Mouse (Mus musculus) kidney, embryonic 15.5 days (tissue): ENCODE data around the gene Uqcc1. TPM values are rescaled to one million over a fixed set of nuclear protein-coding genes. Genes with fewer than 3 reads are reported as not detected.

ENCODE experiments used
- ATAC-seq: fragments of 200-750 bp; cut with Nextera tagmentation; replicated peaks from 2 replicates; pipeline ENCODE4 v1.8.0; 2017; ENCODE audit warnings: moderate TSS enrichment; ENCODE audit not compliant: low FRiP score
- H3K27ac ChIP-seq: fragments of 300-500 bp; sonication (generic); 2 replicates; pipeline ENCODE4 v1.5.1; 2015; ENCODE audit warnings: mild to moderate bottlenecking, inconsistent platforms
- H3K27me3 ChIP-seq: fragments of 300-500 bp; sonication (generic); 2 replicates; pipeline ENCODE4 v1.6.1; 2015; ENCODE audit warnings: inconsistent platforms
- H3K36me3 ChIP-seq: fragments of 300-500 bp; sonication (generic); 2 replicates; pipeline ENCODE4 v1.6.1; 2015; ENCODE audit warnings: inconsistent platforms
- H3K4me1 ChIP-seq: fragments of 300-500 bp; sonication (generic); 2 replicates; pipeline ENCODE4 v1.6.1; 2015; ENCODE audit warnings: inconsistent platforms
- H3K4me2 ChIP-seq: fragments of 300-500 bp; sonication (generic); 2 replicates; pipeline ENCODE4 v1.6.1; 2015; ENCODE audit warnings: moderate library complexity, mild to moderate bottlenecking, inconsistent platforms
- H3K4me3 ChIP-seq: fragments of 300-500 bp; sonication (generic); replicated peaks from 2 replicates; pipeline ENCODE4 v1.5.1; 2015; ENCODE audit warnings: mild to moderate bottlenecking, inconsistent platforms
- H3K9ac ChIP-seq: fragments of 300-500 bp; sonication (generic); 2 replicates; pipeline ENCODE4 v1.6.1; 2015; ENCODE audit warnings: mild to moderate bottlenecking, inconsistent platforms
- H3K9me3 ChIP-seq: fragments of 300-500 bp; sonication (generic); replicated peaks from 2 replicates; pipeline ENCODE4 v1.6.1; 2016; ENCODE audit warnings: inconsistent platforms
- WGBS: fragments of 180-500 bp; shearing (Covaris S2); methylation state at CpG from one replicate; pipeline ENCODE4 v1.1.7; 2015; ENCODE audit warnings: mixed read lengths; 5-methylcytosine and 5-hydroxymethylcytosine counted together
- polyA plus RNA-seq: library from polyadenylated mRNA; unstranded; fragments of >200 nt; fragmentation: Nextera tagmentation; extraction: Ambion mirVana; gene quantifications from 2 replicates; pipeline ENCODE4 v1.2.1, GENCODE M21; 2015

The Uqcc1 gene
- polyA plus RNA-seq: 66.6 and 81.7 TPM in 2 replicates

DNA sequence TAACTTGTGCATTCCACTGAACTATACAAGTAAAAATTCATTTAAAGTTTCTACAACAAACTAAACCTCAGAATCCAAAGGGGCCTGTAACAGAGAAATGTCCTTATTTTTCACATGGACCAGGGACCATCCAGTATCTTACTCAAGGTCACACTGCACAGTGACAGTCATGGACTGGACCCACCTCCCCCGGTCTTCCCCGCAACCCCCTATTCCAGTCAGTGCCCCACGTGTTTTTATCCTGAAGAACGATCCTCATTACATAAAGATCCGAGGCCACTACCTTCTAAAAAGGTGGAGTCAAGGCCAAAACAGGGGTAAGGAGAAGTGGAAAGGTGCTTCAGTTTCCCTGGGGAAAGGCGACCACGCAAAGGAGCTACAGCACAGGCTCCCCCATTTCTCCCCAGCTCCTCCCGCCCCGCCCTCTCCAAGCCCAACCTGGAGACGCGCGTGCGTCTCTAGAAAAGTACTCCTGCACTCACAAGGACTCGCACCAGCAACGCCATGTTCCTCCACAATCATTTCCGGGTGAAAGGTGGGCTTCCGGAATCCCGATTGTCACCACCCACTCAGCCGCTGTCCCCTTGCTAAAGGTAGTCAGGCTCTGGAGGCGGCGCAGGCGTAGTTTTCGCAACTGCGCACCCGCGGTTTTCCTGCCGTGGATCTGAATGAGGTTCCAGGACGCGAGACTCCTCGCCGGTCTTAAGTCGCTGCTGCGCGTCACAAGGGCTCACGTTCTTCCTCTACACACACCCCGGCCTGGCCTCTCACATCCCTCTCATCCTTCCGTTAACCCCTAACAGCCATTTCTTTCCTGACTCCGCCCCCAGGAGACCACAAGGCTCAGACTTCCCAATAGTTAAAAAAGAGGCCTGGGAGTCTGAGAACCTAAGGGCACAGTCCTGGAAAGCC lies at the start of gene Uqcc1:
Gene Uqcc1 (minus strand): TSS at position 780 of the 912 bp plus-strand sequence.
- H3K27ac ChIP-seq: peak within 1 kb of the TSS; percentile 93
- peak within 1 kb of the TSS; percentile 65 for H3K9ac ChIP-seq
- H3K27me3 ChIP-seq: no peaks in the 10 kb centered on the region
- peaks cover 24% of the 10 kb centered on the region for H3K4me1 ChIP-seq
- no peaks in the 10 kb centered on the region for H3K9me3 ChIP-seq
- peak within 1 kb of the TSS; percentile 62 for H3K4me2 ChIP-seq
- under 1% methylated on average over 38 of the region's 38 CpGs for WGBS
- peak within 1 kb of the TSS; percentile 62 for H3K4me3 ChIP-seq
- ATAC-seq: peak; percentile 95
- no peaks in the 10 kb centered on the region for H3K36me3 ChIP-seq

DNA sequence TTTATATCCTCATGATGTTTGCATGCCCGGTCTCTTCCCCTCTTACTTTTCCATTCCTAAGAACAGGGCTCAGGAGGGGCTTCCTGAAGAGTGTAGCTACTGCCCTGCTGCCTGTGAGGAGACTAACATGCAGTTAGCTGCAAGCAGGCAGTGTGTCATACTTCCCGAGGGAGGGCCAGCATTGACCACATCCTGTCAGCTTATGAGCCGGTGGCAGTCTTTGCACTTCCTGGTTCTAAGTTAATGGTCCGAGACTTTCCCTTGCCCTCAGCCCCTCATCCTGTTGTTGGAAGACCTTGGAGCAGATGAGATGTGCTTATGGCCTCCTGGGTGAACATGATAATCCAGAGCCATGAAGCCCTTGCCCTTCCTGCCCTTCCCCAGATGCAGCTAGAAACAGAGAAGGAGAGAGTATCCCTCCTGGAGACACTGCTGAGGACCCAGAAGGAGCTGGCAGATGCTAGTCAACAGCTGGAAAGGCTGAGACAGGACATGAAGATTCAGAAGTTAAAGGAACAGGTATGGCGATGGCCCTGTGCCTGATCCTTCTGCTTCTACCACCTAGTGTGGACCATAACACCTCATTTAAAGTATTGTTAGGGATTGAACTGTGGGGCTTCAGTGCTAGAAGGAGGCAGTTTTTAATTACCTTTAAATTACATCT lies 49.4 kb upstream of the Uqcc1 start:
- Histone ChIP-seq H3K9ac (no peak overlapping the region), H3K4me3 (no peak overlapping the region), H3K4me1 (no peaks in the 10 kb centered on the region), H3K27me3 (no peaks in the 10 kb centered on the region), H3K4me2 (no peak overlapping the region), H3K36me3 (peaks cover 95% of the 10 kb centered on the region), H3K9me3 (no peaks in the 10 kb centered on the region), H3K27ac (peak overlapping the region; percentile 10; the same call in 1 of the 2 replicates)
- WGBS: 43% methylated on average over 5 of the region's 5 CpGs
- no peak for ATAC-seq

DNA sequence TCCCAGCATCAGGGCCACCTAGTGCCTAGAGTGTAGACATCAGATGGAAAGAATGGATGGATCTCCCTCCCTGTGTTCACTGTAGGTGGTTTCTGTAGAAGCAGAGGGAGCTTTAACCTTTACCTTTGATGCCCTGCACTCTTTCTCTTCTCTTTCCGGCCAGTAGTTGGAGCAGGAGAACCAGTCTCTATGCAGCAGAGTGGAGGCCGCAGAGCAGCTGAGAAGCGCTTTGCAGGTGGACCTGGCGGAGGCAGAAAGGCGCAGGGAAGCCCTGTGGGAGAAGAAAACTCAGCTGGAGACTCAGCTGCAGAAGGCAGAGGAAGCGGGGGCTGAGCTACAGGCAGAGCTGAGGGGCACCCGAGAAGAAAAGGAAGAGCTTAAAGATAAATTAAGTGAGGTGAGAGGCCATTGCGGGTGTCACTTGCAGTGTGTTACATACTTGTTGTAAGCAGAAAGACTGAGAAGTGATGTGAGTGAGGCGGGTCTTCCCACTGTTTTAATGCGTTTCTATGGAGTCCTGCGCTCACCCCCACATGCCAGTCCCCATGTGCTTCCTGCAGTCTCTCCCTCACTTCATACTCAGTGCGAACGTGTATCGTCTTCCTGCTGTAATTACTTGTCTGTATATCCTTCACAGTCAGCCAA lies 44.1 kb upstream of the Uqcc1 start:
- no peak for ATAC-seq
- WGBS: 79% methylated on average over 14 of the region's 14 CpGs
- H3K4me3 ChIP-seq: no peak overlapping the region

DNA sequence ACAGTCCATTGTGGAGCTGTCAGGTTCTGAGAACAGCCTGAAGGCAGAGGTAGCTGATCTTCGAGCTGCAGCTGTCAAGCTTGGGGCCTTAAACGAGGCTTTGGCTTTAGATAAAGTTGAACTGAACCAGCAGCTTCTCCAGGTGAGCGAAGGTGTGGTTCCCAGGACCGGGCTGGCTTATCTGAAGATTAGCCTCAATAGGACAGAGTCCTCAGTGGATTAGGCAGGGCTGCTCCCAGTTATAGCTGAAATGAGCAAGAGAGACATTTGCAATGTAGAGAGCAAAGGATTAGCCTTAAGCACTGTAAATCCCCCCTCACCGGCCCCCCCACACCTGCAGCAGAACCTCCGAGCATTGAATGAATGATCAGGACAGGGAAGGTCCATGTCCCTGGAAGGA lies 43.2 kb upstream of the Uqcc1 start:
- H3K4me3 ChIP-seq: no peak overlapping the region
- no peak overlapping the region for H3K9ac ChIP-seq
- no peak overlapping the region for H3K4me2 ChIP-seq
- peaks cover 92% of the 10 kb centered on the region for H3K36me3 ChIP-seq
- no peaks in the 10 kb centered on the region for H3K9me3 ChIP-seq
- WGBS: 88% methylated on average over 6 of the region's 6 CpGs
- ATAC-seq: no peak
- H3K27me3 ChIP-seq: no peaks in the 10 kb centered on the region
- no peaks in the 10 kb centered on the region for H3K4me1 ChIP-seq
- no peak overlapping the region for H3K27ac ChIP-seq

More for the DNA sequence above, 44.1 kb upstream of the Uqcc1 start:
- Histone ChIP-seq H3K4me2 (no peak overlapping the region), H3K9me3 (no peaks in the 10 kb centered on the region), H3K27ac (no peak overlapping the region), H3K36me3 (peaks cover 91% of the 10 kb centered on the region), H3K9ac (no peak overlapping the region), H3K27me3 (no peaks in the 10 kb centered on the region), H3K4me1 (no peaks in the 10 kb centered on the region)

DNA sequence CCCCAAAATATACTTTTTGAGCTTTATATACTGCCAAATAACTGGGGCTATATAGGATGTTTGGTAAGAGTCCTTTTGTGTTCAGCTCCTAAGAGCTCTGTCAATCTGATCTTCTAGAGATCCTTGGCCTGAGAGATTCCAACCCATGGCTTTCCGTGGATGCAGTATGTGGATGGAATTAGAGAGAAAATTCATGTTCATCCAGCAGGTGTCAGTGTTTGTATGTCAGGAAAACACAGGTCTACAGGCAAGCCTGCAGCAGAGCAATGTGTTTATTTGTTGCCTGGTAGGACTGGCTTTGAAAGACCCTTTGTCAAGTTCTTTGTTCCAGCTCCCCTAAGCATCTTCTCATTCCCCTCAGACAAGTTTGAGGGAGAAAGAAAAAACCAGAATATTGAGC lies 32.9 kb upstream of the Uqcc1 start:
- Histone ChIP-seq H3K4me2 (no peak overlapping the region), H3K9ac (no peak overlapping the region), H3K27ac (no peak overlapping the region), H3K9me3 (no peaks in the 10 kb centered on the region), H3K27me3 (no peaks in the 10 kb centered on the region), H3K36me3 (peaks cover 71% of the 10 kb centered on the region), H3K4me3 (no peak overlapping the region), H3K4me1 (0 out of 2 replicates have a peak, but pooled peaks cover 8% of the 10 kb centered on the region)
- 35% methylated on average over 1 of the region's 1 CpGs for WGBS
- ATAC-seq: no peak

DNA sequence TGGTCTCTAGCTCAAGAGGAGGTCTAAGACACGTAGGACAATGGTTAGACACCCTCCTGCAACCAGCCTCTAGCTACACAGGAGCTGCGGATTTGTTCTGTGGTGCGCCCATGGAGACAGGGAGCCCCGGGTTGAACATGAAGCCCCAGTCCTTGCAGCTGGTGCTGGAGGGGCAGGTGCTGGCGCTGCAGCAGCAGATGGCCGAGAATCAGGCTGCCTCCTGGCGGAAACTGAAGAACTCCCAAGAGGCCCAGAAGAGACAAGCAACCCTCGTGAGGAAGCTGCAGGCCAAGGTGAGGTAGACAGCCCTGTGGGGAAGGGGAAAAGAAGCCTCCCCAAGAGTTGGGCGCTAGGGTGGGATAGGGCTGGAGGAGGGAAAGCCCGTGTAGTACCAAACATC lies 31.8 kb upstream of the Uqcc1 start:
- Histone ChIP-seq H3K4me2 (no peak overlapping the region), H3K9me3 (no peaks in the 10 kb centered on the region), H3K36me3 (peaks cover 60% of the 10 kb centered on the region), H3K9ac (no peak overlapping the region), H3K27ac (no peak overlapping the region), H3K27me3 (no peaks in the 10 kb centered on the region), H3K4me1 (peaks cover 19% of the 10 kb centered on the region; the same call in 1 of the 2 replicates), H3K4me3 (no peak overlapping the region)
- ATAC-seq: no peak
- 83% methylated on average over 10 of the region's 10 CpGs for WGBS

DNA sequence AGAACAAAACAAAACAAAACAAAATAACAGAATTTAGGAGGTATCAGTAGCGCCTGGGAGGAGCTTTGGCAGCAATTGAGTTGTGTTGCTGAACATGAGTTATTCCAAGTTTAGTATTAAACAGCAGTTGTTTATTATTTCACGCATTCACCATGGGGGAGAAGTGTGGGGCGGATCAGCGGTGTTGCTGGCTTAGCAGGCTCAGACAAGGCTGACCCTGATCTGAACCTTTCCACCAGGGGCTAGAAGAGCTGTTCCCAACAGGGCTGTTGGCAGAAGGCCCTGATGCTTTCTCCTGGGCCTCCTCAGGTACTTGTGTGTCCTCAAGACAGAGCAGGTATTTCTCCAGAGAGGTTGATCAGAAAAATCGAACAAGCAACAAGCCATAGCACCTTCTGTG lies 29.9 kb upstream of the Uqcc1 start:
- Histone ChIP-seq H3K4me3 (no peak overlapping the region), H3K27me3 (no peaks in the 10 kb centered on the region), H3K27ac (no peak overlapping the region), H3K4me1 (peaks cover 19% of the 10 kb centered on the region; the same call in 1 of the 2 replicates), H3K9ac (no peak overlapping the region), H3K9me3 (no peaks in the 10 kb centered on the region), H3K4me2 (no peak overlapping the region), H3K36me3 (peaks cover 41% of the 10 kb centered on the region)
- 89% methylated on average over 5 of the region's 5 CpGs for WGBS
- ATAC-seq: no peak

DNA sequence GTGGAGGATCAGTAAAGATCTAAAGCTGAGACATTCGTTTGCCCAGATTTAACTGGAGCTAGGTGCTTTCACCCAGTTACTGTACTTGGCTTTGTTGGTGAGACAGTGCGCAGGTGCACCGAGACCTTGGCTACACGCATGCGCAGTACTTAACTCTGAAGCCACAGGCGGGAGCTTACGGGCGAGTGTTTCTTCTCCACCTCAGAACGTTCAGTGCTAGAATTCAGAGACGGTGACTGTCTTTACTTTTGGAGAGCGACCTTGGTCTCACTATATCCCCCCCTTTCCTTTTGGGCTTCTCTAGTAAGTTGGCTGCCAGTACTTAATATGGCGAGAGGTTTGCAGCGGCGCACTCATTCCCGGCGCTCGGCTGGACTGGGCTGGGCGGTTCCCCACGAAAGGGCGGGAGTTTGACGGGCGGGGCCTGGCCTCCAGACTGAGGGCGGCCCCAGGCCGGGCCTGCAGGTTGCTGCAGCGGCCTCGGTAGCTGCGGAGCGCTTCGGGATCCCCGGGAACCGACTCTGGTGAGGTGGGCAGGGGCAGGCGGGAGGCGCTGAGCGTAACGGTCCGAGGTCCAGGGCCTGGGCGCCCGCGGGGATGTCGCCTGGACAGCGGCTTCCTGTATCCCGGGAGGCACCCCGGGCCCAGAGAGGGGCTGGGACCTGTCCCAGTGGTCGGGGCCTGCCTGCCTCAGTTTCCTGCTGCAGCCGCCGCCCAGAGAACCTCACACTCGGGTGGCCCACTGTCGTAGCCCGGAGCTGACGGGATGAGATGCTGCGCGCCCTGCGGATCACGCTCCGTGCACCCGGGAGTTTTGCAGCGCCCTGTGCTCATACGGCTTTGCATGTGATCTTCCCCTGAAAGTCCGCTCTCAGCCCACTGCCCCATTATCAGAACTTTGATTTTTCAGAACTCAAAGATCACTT lies 26.3 kb upstream of the Uqcc1 start, which contains the start of gene Cep250:
Gene Cep250 (plus strand): TSS at position 325 of the 926 bp plus-strand sequence.
- under 1% methylated on average over 59 of the region's 59 CpGs for WGBS

DNA sequence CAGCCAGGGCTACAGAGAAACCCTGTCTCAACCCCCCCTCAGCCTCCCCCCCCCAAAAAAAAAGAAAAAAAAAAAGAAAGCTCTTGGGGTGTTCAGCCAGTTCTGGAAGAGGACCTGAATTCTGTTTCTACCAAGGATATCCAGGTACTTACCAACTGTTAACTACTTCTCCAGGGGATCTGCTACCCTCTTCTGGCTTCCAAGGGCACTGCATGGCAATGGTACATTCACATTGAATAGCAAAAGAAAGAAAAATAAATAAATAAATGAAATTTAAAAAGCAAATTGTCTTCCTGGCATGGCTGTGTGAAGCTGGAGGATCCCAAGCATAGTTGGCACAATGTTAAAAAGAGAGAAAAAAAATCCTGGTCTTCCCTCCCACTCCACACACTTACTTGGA lies 21.9 kb upstream of the Uqcc1 start:
- no peak for ATAC-seq
- peaks cover 5% of the 10 kb centered on the region; the same call in 1 of the 2 replicates for H3K4me1 ChIP-seq
- peaks cover 13% of the 10 kb centered on the region for H3K27me3 ChIP-seq
- no peak overlapping the region for H3K4me2 ChIP-seq
- H3K36me3 ChIP-seq: no peaks in the 10 kb centered on the region
- H3K9ac ChIP-seq: no peak overlapping the region
- no peak overlapping the region for H3K27ac ChIP-seq
- H3K4me3 ChIP-seq: no peak overlapping the region
- no peaks in the 10 kb centered on the region for H3K9me3 ChIP-seq

More for the DNA sequence above, 26.3 kb upstream of the Uqcc1 start, which contains the start of gene Cep250:
- H3K4me1 ChIP-seq: peaks cover 19% of the 10 kb centered on the region; the same call in 1 of the 2 replicates
- 0 out of 2 replicates have a peak, but pooled peaks cover 6% of the 10 kb centered on the region for H3K27me3 ChIP-seq
- H3K36me3 ChIP-seq: peaks cover 9% of the 10 kb centered on the region; the same call in 1 of the 2 replicates
- peak within 1 kb of the TSS; percentile 69 for H3K4me2 ChIP-seq
- no peaks in the 10 kb centered on the region for H3K9me3 ChIP-seq
- peak within 1 kb of the TSS; percentile 94 for H3K9ac ChIP-seq
- ATAC-seq: peak; percentile 98
- H3K27ac ChIP-seq: peak within 1 kb of the TSS; percentile 89
- H3K4me3 ChIP-seq: peak within 1 kb of the TSS; percentile 95

DNA sequence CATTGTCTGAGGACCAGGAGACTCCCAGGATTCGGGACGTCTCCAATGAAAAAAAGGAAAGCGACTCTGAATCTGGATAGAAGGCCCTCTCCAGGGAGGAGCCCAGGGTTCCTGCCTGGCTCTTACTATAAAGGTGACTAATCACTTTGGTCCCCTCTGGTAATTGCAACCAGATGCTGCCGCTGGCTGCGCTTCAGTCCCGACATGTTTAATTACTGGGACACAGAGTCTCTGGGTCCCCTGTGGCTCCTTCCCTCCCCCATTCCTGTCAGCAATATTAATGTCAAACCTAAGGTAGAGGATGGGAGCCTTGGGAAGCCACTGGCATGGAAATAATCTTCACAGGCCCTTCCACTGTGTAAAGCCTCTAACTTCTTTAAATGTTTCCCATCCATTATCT lies 19.3 kb upstream of the Uqcc1 start:
- peaks cover 17% of the 10 kb centered on the region for H3K4me1 ChIP-seq
- no peak overlapping the region for H3K27ac ChIP-seq
- H3K27me3 ChIP-seq: peaks cover 18% of the 10 kb centered on the region
- 16% methylated on average over 6 of the region's 6 CpGs for WGBS
- no peak overlapping the region for H3K4me3 ChIP-seq
- H3K9ac ChIP-seq: no peak overlapping the region
- no peak overlapping the region for H3K4me2 ChIP-seq
- H3K36me3 ChIP-seq: no peaks in the 10 kb centered on the region
- no peak for ATAC-seq
- H3K9me3 ChIP-seq: no peaks in the 10 kb centered on the region
